Comparison of ENCODE assay signal across 8 mouse cellular contexts in the genomic region with DNA sequence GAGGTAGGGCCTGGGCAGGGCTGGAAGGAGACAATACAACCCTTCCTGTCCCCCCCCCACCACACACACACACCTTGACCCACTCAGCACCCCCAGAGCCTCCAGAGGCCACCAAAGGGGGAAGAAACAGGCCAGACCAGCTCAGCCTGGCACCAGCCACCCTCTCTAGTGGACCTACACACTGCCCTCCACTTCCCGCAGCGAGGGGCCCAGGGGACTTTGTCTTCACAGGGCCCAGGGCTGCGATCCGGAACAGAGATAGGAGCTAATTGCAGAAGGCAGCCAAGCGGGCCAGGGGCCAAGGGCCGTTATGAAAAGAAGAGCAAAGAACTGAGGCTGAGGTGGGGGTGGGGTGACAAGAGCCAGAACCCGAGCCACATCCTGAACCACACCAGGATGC. TPM values are rescaled to one million over a fixed set of nuclear protein-coding genes. Genes with fewer than 3 reads are reported as not detected.
DNase-seq lines count a peak whose midpoint lies in the region; ATAC-seq and TF ChIP-seq lines count a peak whose summit lies in the region.

No protein-coding gene starts in this region.

- TF ChIP-seq CTCF in left cerebral cortex, adult 2 months (IDR thresholded peaks at IDR 0.05): no peak

- intact Hi-C loops in left cerebral cortex, postnatal 4 days (cut with DNase I): no loop called here
- intact Hi-C loops in left cerebral cortex, adult 2 months (cut with DNase I): no loop called here

- no peaks in the 10 kb centered on the region for H3K36me3 ChIP-seq in megakaryocyte, embryonic 14.5 days (replicated peaks; ENCODE audit: low read length)
- H3K36me3 ChIP-seq in heart, embryonic 11.5 days (ENCODE audit: control insufficient read depth, insufficient read depth, low read length): no peaks in the 10 kb centered on the region

- no peak overlapping the region for H3K4me2 ChIP-seq in heart, embryonic 11.5 days

- 20% methylated on average over 7 of the region's 7 CpGs for WGBS in heart, embryonic 11.5 days (ENCODE audit: insufficient replicate concordance)

- DNase-seq in left cerebral cortex, postnatal 4 days: peak; percentile 38
- no peak for DNase-seq in left cerebral cortex, adult 2 months (ENCODE audit: extremely low spot score in 1 of 2, low spot score in 2 of 2)
- peak; percentile 76 for DNase-seq in kidney, adult 9 months
- no peak for DNase-seq in gastrocnemius, adult 18-20 months (ENCODE audit: low spot score)

- ATAC-seq in common myeloid progenitor, adult 5-6 weeks (replicated peaks; ENCODE audit: low read depth, poor library complexity, severe bottlenecking): peak; percentile 9; the same call in 1 of the 2 replicates
- no peak for ATAC-seq in heart, embryonic 11.5 days (replicated peaks; ENCODE audit: insufficient number of reproducible peaks, low FRiP score, low TSS enrichment)
- no peak for ATAC-seq in CD4-positive, CD25-positive, alpha-beta regulatory T cell, adult 4 months

- H3K4me3 ChIP-seq in left cerebral cortex, adult 2 months: no peak overlapping the region
- peak overlapping the region; percentile 72 for H3K4me3 ChIP-seq in megakaryocyte, embryonic 14.5 days (replicated peaks)
- no peak overlapping the region for H3K4me3 ChIP-seq in heart, embryonic 11.5 days (ENCODE audit: low read depth, low read length)

- H3K27ac ChIP-seq in left cerebral cortex, adult 2 months: no peak overlapping the region
- H3K27ac ChIP-seq in heart, embryonic 11.5 days (ENCODE audit: low read depth, low read length): no peak overlapping the region

- peaks cover 72% of the 10 kb centered on the region for H3K27me3 ChIP-seq in megakaryocyte, embryonic 14.5 days (replicated peaks)
- H3K27me3 ChIP-seq in heart, embryonic 11.5 days (ENCODE audit: control insufficient read depth, insufficient read depth, low read length): peaks cover 17% of the 10 kb centered on the region

- H3K9ac ChIP-seq in heart, embryonic 11.5 days (ENCODE audit: low read depth, low read length): no peak overlapping the region; the same call in 1 of the 2 replicates

- peaks cover 45% of the 10 kb centered on the region for H3K4me1 ChIP-seq in megakaryocyte, embryonic 14.5 days
- peaks cover 20% of the 10 kb centered on the region for H3K4me1 ChIP-seq in heart, embryonic 11.5 days (ENCODE audit: control insufficient read depth, insufficient read depth, low read length)

- no peaks in the 10 kb centered on the region for H3K9me3 ChIP-seq in megakaryocyte, embryonic 14.5 days
- no peaks in the 10 kb centered on the region for H3K9me3 ChIP-seq in heart, embryonic 11.5 days (replicated peaks; ENCODE audit: control insufficient read depth, low read length)

RNA-seq across cellular contexts. Expression of gene Emid1, which starts 2.8 kb away (rescaled TPM):
- total RNA-seq in left cerebral cortex, postnatal 4 days (2021): 10 to 100 TPM; 38.7 to 43.8 TPM
- total RNA-seq in left cerebral cortex, adult 2 months (2021): 1 to 10 TPM; 6.2 to 8.1 TPM
- 11.0 and 20.0 TPM in 2 replicates for total RNA-seq in common myeloid progenitor, adult 5-6 weeks (2017)
- polyA plus RNA-seq in megakaryocyte, embryonic 14.5 days (2012; ENCODE audit: insufficient read depth, low replicate concordance): 7.7 and 18.6 TPM in 2 replicates
- 6.8 and 8.6 TPM in 2 replicates for polyA plus RNA-seq in heart, embryonic 11.5 days (2014; fragmentation: Nextera tagmentation; extraction: Ambion mirVana)
- under 1 TPM in 1 of 2 experiments, not detected in 1; 0.22 TPM for polyA plus RNA-seq in CD4-positive, CD25-positive, alpha-beta regulatory T cell, adult 4 months (2017; shearing (Covaris generic))
- 1 to 10 TPM; 7.7 to 8.9 TPM for total RNA-seq in gastrocnemius, adult 18-20 months (2021)

RNA-seq across cellular contexts. Expression of gene Ewsr1, which starts 50.2 kb away (rescaled TPM):
- 100 to 1,000 TPM; 380 to 389 TPM for total RNA-seq in left cerebral cortex, postnatal 4 days (2021)
- total RNA-seq in left cerebral cortex, adult 2 months (2021): 100 to 1,000 TPM; 309 to 316 TPM
- 525 and 659 TPM in 2 replicates for total RNA-seq in common myeloid progenitor, adult 5-6 weeks (2017)
- polyA plus RNA-seq in megakaryocyte, embryonic 14.5 days (2012; ENCODE audit: insufficient read depth, low replicate concordance): 186 and 838 TPM in 2 replicates
- polyA plus RNA-seq in heart, embryonic 11.5 days (2014; fragmentation: Nextera tagmentation; extraction: Ambion mirVana): 255 and 322 TPM in 2 replicates
- polyA plus RNA-seq in CD4-positive, CD25-positive, alpha-beta regulatory T cell, adult 4 months (2017; shearing (Covaris generic)): 100 to 1,000 TPM; 160 to 163 TPM
- 10 to 100 TPM; 68.9 to 74.1 TPM for total RNA-seq in gastrocnemius, adult 18-20 months (2021)

RNA-seq across cellular contexts. Expression of gene Rhbdd3, which starts 50.5 kb away (rescaled TPM):
- 10 to 100 TPM; 26.1 to 28.1 TPM for total RNA-seq in left cerebral cortex, postnatal 4 days (2021)
- total RNA-seq in left cerebral cortex, adult 2 months (2021): 10 to 100 TPM; 23.7 to 28.0 TPM
- total RNA-seq in common myeloid progenitor, adult 5-6 weeks (2017): 17.7 and 24.4 TPM in 2 replicates
- polyA plus RNA-seq in megakaryocyte, embryonic 14.5 days (2012; ENCODE audit: insufficient read depth, low replicate concordance): 28.8 and 47.9 TPM in 2 replicates
- polyA plus RNA-seq in heart, embryonic 11.5 days (2014; fragmentation: Nextera tagmentation; extraction: Ambion mirVana): 23.5 and 25.7 TPM in 2 replicates
- polyA plus RNA-seq in CD4-positive, CD25-positive, alpha-beta regulatory T cell, adult 4 months (2017; shearing (Covaris generic)): 1 to 10 TPM; 2.7 to 3.7 TPM
- 10 to 100 TPM; 29.2 to 36.9 TPM for total RNA-seq in gastrocnemius, adult 18-20 months (2021)

Comparison
In these comparisons a context has a peak if more than half of its experiments do, and no peak if none do; other contexts are left out.
1. DNase-seq: peak in left cerebral cortex, postnatal 4 days (single experiment) and kidney, adult 9 months (single experiment); none in left cerebral cortex, adult 2 months (0 of 2) and gastrocnemius, adult 18-20 months (single experiment).